Mouse (Mus musculus) inflammation-experienced regulatory T-cells, adult 6 months (primary cell): ENCODE data around the gene Slamf9. TPM values are rescaled to one million over a fixed set of nuclear protein-coding genes. Genes with fewer than 3 reads are reported as not detected.

Source experiments
- ATAC-seq: one replicate; pipeline ENCODE4 v1.8.0; 2017
- polyA plus RNA-seq, 3 experiments: library from polyadenylated mRNA; unstranded; fragments of 100-300 nt; shearing (Covaris generic); gene quantifications; one replicate each; pipeline ENCODE4 v1.2.1; 2017

The Slamf9 gene
- polyA plus RNA-seq, 3 experiments from 2014 or later = 0.36 to 0.61 TPM; not detected in 1

GRCm38 (mm10) chr1:172462534-172462933 is 12.6 kb upstream of the Slamf9 start:
- ATAC-seq = no peak

DNA sequence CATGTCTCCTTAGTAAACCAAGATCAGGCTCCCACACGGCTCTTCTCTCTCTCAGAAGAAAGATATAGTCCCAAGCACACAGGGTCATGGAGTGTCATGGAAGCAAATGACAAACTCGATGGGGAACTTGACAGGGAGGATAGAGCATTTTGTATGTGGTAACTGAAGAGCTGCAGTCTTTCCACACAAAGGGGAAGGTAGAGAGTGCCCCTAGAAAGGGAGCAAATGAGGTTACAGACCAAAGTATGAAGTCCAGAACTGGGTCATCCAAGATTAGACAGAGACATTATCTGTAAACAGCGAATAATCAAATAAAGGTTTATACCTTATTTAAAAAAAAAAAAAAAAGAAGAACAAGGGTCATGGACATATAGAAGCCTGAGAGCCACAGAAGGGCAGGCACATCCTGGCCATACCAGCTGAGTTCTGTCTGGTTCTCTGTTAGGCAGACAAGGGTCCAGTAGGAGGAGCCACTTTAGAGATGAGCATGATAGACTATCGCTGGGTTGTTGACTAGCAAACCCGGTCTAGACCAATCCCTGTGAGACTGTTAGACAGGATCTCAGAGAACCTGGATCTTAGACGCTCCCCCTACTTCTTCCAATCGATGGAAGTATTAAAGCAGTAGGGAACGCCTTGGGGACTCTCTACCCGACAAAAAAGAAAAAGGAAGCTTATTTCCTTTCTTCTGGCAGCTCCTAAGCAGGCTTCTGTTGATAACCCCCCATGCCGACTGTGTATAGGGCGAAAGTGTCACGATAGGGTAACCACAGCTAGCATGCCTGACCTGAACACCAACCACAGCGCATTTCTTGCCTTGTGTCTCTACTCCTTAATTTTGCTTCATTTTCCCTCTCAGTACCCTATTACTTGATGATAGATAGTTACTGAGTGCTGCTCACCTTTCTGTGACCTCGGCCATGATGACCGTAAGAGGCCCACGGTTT is 11.5 kb upstream of the Slamf9 start:
- no peak for ATAC-seq

DNA sequence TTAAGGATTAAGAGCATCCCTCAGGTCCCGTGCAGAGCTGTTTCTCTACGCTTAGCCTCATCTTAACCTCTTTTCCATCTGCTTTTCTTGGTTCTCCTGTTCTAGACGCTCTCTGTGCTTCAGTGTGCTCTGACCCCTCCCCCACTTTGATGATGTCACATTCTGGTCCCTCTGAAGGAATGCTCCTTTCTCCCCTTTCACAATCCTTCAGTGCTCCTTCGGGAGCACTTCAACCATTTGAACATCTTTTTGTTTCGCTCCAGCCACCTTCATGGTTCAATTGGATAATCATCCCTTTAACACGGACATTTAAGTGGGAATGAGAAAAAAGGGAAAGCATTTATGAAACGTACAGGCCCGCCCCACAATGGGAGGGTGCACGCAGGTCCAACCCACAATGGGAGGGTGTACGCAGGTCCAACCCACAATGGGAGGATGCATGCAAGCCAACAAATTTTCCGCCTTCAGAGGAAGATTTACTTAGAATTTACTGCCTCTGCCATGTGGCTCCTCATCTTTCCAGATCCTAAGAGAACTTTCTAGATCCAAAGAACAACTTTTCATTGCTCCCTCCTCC is 6.8 kb upstream of the Slamf9 start:
- ATAC-seq = no peak

DNA sequence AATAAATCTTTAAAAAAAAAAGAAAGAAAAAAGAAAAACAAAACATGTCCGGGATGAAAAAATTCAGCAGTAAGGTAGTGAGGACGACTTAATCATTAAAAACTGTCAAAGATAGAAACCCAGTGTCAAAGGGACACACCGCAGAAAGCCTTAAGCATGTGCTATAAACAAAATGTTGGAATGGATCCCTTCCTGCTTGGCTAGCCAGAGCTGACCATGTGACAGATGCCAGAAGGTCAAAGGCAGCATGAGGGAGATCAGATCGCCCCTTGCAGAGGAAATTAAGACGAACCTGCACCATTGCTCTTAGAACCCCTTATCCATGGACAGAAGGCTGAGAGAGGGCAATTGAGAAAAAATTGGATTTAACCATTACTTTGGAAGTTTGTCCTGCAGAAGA is 5.8 kb upstream of the Slamf9 start:
- ATAC-seq = no peak

DNA sequence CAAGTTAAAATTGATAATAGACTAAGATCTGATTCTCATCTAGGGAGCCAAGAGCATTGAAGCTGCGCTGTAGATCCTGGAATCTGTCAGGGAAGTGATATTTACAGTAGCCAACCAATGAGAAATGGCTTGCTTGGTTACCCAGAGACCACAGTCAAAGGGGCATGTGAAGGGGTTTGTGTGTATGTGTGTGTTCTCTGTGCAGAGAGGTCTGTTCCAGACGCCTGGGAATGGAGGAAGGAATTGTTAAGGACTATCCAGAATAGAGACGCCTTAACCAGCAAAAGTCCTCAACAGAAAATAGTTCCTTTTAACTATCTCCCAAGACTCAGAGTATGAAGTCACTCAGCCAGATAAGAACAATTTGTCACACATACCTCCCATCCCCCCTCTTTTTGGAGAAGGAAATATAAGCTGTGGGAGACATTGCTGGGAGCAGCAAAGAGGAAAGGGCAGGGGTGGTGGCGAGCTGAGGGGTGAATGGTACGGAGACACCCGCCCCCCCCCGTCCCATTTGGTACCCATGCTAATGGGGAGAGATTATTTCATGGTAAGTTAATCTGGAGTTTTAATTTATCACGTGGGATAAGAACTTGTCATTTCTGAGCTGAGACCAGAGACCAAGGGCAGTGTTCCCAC is 5.2 kb upstream of the Slamf9 start:
- ATAC-seq = no peak

GRCm38 (mm10) chr1:172472909-172473308 is 2.2 kb upstream of the Slamf9 start:
- no peak for ATAC-seq

DNA sequence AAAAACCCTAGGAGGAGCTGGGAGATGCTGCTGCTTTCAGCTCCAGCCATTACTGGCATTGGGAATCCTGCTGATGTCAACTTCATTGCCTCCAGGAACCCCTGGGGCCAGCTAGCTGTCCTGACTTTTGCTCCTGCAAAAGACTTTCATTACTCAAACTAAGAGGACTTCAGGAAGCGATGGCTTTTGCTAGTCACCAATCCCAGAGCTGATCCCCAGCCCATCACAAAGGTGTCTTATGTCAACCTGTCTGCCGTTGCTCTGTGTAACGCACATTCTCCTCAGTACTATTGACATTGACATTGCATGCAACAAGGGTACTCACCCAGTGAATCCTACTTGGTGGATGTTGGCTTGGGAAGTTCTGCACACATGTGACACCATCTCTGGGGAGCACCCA is 962 bp upstream of the Slamf9 start:
- no peak for ATAC-seq

DNA sequence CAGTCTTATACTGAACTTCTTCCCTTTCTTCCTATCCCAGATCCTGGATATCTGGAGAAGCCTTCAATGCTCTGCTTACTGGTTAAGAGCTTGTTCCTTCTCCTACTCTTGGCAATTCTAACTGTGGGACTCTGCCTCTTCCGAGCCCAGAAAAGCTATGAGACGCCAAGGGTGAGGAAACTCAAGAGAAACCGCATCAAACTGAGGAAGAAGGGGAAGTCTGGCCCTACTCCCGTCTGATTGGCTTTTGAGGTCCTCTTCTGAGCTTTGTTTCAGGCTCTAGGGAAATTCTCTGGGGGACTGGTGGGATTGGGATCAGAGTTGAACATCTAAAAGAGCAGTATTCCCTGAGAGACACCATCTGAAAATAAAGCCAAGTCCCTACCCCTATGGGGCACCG is 2.9 kb downstream of the Slamf9 start:
- no peak for ATAC-seq

DNA sequence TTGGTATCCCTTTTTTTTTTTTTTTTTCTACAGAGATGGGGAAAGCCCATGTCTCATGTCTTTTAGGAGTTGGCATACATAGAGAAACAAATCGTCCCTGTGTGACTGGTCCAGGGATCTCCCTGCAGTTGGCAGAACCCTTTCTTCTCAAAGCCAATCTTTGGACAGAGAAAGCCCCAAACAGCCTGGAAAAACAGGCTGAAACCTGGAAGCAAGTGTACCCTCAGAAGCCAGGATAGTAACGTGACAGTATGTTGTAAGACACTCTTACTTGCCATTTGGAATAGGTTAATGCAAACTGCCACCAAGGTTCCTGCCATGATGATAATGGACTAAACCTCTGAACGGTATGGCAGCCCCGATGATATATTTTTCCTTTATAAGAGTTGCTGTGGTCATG is 5.2 kb downstream of the Slamf9 start:
- no peak for ATAC-seq

DNA sequence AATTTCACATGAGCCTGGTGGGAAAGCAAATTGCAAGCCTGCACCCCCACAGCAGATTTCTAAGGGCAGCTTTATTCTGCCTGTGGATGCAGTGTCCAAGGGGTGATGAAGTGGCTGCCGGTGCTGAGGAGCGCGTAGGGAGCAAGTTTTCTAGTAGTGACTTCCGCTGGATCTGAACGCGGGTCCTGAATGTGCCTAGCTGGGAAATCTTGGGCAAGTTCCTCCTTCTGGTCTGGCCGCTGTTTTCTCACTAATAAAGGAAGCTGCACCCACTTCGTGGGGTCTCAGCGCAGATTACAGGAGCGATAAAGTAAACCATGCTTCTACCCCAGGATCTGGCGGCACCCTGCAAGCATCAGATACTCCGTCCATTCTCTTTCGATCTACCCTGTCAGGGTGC is 6.0 kb downstream of the Slamf9 start:
- ATAC-seq = no peak

DNA sequence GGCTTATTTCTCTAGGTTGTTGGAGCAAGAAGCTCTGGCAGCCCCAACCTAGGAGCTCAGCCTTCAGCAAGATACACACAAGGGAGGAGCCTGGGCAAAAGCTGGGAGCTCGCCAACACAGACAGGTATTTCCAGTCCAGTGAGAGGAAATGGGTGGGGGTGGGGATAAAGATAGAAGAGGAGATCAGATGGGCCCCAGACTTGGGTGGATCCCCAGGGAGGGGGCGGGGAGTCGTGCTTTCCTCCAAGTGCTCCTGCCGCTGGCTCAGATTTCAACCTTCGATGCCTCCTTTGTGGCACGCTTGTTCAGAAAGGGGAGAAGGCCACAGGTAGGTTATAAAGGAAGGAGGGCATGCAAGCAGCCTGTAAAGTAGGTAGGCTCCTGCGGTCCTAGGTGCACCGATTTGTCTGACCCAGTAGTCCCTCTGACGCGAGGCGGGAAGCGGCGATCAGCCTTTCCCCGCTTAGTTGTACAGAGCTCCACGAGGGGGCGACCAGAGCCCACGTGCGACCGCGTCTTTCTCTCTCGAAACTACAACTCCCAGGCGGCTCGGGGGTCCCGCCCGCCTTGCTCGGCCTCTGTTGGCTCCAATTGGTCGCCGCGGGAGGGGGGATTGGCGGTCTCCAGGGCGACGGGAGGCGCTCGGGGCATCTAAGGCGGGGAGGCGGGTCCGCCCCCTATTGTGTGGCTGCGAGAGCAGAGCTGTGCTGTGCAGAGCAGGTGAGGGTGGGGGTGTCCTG is 6.6 kb downstream of the Slamf9 start, which contains the start of gene Igsf9:
Igsf9 (plus strand) TSS at position 249 of the 741 bp plus-strand sequence.
- ATAC-seq = peak; percentile 83

DNA sequence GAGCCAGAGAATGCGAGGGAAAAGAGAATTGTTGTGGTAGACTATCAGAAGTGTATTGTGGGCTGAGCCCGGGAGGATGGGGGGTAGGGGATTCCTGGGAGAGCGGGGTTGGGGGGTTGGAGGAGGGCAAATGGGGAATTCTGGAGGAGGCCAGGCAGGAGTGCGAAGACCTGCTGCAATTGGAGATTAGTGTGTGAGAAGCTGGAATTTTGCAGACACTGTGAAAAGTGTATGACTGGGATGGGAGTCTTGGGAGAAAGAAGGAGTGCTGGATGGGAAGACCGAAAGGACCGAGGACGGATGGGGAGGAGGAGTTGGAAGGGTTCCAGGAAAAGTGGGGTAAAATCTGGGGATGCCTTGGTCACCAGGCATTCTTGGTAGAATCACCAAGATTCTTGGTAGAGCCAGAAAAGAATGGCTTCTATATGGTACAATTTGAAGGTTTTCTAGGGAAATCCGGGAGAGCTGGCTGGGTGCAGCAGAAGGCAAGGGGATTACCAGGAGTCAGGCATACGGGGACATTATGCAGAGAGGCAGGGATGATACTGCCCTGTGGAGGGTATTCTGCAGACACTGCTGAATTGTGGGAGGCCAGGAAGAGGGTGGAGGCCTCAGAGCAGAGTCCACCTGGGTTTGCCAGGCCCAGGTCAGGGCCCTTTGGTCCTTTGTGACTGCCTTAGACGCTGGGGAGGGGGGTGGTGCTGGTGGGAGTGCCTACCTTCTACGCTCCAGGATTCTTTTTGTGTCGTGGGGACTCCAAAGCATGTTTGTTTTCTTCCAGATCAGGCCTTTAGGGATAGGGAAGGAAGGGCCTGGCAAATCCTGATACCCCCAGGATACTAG is 7.6 kb downstream of the Slamf9 start:
- no peak for ATAC-seq

GRCm38 (mm10) chr1:172483361-172483660 is 8.2 kb downstream of the Slamf9 start:
- no peak for ATAC-seq

DNA sequence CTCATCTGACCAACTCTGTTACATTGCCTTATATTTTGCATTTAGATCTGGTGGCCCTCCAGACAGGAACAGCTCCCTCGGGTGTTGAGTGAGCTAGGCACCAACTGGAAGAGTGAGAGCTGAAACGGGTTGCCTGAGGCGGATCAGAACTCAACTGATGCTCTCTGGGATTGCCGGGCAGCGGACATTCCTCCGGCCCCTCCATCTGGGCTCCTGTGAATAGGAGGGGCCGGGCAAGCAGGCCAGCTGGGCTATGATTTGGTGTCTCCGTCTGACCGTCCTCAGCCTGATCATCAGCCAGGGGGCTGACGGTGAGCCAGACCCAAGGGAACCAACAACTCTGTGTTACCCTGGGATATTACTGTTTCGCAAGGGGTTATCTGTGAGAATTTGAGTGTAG is 9.1 kb downstream of the Slamf9 start:
- no peak for ATAC-seq

- no peak for ATAC-seq
Observed at GRCm38 (mm10) chr1:172484671-172485070, 9.5 kb downstream of the Slamf9 start.

- ATAC-seq = no peak
Observed at GRCm38 (mm10) chr1:172485821-172486220, 10.7 kb downstream of the Slamf9 start.

GRCm38 (mm10) chr1:172486236-172486635 is 11.1 kb downstream of the Slamf9 start:
- ATAC-seq = no peak

- no peak for ATAC-seq
Observed at GRCm38 (mm10) chr1:172486651-172487050, 11.5 kb downstream of the Slamf9 start.

- ATAC-seq = no peak
Observed at GRCm38 (mm10) chr1:172487859-172488258, 12.7 kb downstream of the Slamf9 start.

GRCm38 (mm10) chr1:172488831-172489230 is 13.7 kb downstream of the Slamf9 start:
- no peak for ATAC-seq

DNA sequence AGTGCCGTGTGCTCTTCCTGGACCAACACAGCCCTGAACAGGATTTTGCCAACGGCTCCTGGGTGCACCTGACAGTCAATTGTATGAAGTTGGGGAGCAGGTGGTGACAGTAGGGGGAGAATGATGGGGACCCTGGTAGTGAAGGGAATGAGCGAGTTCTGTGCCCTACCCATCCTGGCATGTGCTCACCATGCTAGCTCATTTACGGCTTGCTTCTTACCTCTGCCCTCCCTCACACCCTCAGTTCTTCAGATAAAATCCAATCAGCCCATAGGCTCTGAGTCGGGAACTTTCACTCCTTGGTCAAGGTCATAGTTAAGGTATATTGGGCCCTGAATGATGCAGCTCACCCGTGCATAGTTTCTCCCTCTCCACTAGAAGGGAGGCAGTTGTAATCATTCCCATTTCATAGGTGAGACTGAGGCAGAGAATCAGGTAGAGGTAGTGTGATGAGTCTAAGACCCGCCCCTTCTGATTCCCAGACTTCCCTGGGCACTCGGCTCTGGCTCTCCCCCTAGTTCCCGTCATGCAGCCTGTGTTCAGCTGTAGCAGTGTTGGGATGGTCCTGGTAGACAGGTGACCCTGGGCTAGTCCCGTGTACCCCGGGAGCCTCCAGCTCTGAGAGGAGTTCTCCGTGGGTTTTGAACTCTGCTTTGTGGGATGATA is 14.6 kb downstream of the Slamf9 start:
- no peak for ATAC-seq

DNA sequence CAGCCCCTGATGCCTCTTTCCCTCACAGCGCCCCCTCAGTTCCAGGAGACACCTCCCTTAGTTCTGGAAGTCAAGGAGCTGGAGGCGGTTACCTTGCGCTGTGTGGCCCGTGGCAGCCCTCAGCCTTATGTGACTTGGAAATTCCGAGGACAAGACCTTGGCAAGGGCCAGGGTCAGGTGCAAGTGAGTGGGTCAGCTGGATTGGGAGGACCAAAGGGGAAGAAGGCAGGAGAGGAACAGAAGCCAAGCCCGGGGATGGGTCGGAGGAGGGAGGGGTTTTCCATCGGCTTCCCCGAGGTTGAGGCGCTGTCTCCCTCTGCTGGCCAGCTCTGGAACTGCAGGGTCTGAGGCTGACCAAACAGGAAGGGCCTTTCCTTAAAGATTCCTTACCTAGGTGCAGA is 15.1 kb downstream of the Slamf9 start:
- ATAC-seq = peak; percentile 63
